Mouse (Mus musculus) ES-E14 (cell line): ENCODE measurements around the gene Spin1.

Experiments used
- HCFC1 ChIP-seq: IDR thresholded peaks from 2 replicates; pipeline ENCODE4 v1.6.1; 2012; ENCODE audit warnings: low read length, inconsistent platforms, borderline replicate concordance; ENCODE audit not compliant: insufficient read depth
- ZC3H11A ChIP-seq: IDR thresholded peaks from 2 replicates; pipeline ENCODE4 v1.6.1; 2012; ENCODE audit warnings: low read depth, mild to moderate bottlenecking, inconsistent platforms, low read length, borderline replicate concordance

DNA sequence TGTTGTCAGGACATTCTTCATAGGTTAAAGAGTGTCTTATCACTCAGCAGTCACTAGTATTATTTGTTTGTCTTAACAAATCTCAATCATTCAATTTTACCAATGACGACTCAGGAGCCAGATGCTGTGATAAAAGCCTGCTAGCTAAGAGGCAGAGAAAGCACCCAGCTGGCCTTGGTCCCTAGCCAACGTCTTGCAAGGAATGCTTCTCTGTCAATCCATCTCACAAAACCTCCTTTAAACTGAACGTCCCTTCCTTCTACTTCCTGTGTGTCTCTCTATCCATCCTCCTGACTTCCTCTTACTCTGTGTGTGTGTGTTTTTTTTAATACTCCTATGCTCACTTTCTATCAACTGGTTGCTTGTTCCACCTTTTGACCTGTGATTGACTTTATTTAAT, 78.7 kb downstream of the Spin1 start:
- TF ChIP-seq HCFC1 = no peak
- TF ChIP-seq ZC3H11A = no peak
